Mouse (Mus musculus) frontal cortex, adult 2 months (tissue): Measurements from ENCODE around the gene Gm10972. TPM values are rescaled to one million over a fixed set of nuclear protein-coding genes. Genes with fewer than 3 reads are reported as not detected.

Source experiments
- polyA plus RNA-seq: library from polyadenylated mRNA; depleted of rRNA; stranded (reverse); fragments of >200 nt; gene quantifications from 2 replicates; pipeline ENCODE4 v1.2.3, GENCODE M21; 2012; rRNA removed

Gm10972 gene
- polyA plus RNA-seq, 1 experiment = not detected

Other genes starting within 250 kb of the Gm10972 start
- gene Lingo4, start 244.6 kb upstream of the Gm10972 start, polyA plus RNA-seq = 0.40 and 0.55 TPM in 2 replicates
- 15.5 and 17.0 TPM in 2 replicates for gene Tdrkh, start 229.8 kb upstream of the Gm10972 start, polyA plus RNA-seq
- 49.4 and 52.5 TPM in 2 replicates for gene Mrpl9, start 199.8 kb upstream of the Gm10972 start, polyA plus RNA-seq
- 0.19 and 0.28 TPM in 2 replicates for gene Oaz3, start 199.2 kb upstream of the Gm10972 start, polyA plus RNA-seq
- 410 and 454 TPM in 2 replicates for gene Celf3, start 164.8 kb upstream of the Gm10972 start, polyA plus RNA-seq
- gene Riiad1, start 162.8 kb upstream of the Gm10972 start, polyA plus RNA-seq = 3.5 and 4.6 TPM in 2 replicates
- 47.5 and 50.5 TPM in 2 replicates for gene Snx27, start 60.4 kb upstream of the Gm10972 start, polyA plus RNA-seq
- 1.2 and 1.3 TPM in 2 replicates for gene Tuft1, start 15.8 kb downstream of the Gm10972 start, polyA plus RNA-seq
- 0.53 TPM in 1 of 2 replicates, not detected in the other for gene Selenbp2, start 50.4 kb downstream of the Gm10972 start, polyA plus RNA-seq
- gene Cgn, start 143.4 kb downstream of the Gm10972 start, polyA plus RNA-seq = 2.6 and 3.7 TPM in 2 replicates
- 42.6 and 47.6 TPM in 2 replicates for gene Pogz, start 194.5 kb downstream of the Gm10972 start, polyA plus RNA-seq
- gene Psmb4, start 243.8 kb downstream of the Gm10972 start, polyA plus RNA-seq = 245 and 253 TPM in 2 replicates